Mouse (Mus musculus) MN1 (cell line): ENCODE results near the gene Bpifb2.

Experiments used
- DNase-seq: peaks from one replicate; pipeline ENCODE4 v3.0.0-alpha.2; 2016; ENCODE audit warnings: low spot score

Gene Bpifb2

GRCm38 (mm10) chr2:153933311-153933710, 58.5 kb downstream of the Bpifb2 start:
- DNase-seq = no peak

DNA sequence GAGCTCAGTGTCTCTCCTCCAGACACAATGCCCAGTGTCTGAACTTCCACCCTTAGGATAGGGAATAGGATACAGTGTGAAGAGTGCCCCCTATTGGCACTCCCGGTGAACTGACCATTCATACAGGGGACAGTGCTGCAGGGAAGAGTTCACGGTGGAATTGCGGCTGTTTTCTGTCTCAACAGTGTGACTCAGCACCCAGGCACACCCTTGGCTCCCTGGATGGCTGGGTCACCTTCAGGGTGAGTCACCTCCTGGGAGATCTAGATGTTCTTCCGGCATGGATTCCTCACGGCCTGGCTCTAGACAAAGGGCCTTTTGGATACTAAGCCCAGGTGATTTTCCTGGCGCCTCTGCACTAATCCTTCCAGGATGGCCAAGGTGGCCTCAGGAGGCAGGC, 60.5 kb downstream of the Bpifb2 start:
- no peak for DNase-seq

GRCm38 (mm10) chr2:153937843-153938242, 63.0 kb downstream of the Bpifb2 start, which contains the start of gene Bpifb4:
Gene Bpifb4 (plus strand): TSS chr2:153938212.
- DNase-seq = no peak

- no peak for DNase-seq
These were observed 68.7 kb downstream of the Bpifb2 start for GRCm38 (mm10) chr2:153943537-153943936.

DNA sequence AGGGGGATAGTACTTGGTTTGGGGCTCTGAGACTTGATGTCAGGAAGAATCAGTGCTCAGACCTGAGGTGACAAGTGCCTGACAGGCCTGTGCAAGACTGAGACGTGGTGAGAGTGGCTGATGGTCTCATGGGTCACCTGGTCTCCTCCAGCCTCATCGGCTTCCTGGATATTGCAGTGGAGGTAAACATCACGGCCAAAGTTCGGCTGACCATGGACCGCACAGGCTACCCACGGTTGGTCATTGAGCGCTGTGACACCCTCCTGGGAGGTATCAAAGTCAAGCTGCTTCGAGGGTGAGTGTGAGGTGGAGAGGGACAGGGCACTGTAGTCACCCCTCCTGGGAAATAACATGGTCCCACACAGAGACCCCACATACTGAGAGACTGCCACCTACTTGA, 69.7 kb downstream of the Bpifb2 start:
- no peak for DNase-seq
